8 mouse cellular contexts compared by ENCODE assay signal in the genomic region with DNA sequence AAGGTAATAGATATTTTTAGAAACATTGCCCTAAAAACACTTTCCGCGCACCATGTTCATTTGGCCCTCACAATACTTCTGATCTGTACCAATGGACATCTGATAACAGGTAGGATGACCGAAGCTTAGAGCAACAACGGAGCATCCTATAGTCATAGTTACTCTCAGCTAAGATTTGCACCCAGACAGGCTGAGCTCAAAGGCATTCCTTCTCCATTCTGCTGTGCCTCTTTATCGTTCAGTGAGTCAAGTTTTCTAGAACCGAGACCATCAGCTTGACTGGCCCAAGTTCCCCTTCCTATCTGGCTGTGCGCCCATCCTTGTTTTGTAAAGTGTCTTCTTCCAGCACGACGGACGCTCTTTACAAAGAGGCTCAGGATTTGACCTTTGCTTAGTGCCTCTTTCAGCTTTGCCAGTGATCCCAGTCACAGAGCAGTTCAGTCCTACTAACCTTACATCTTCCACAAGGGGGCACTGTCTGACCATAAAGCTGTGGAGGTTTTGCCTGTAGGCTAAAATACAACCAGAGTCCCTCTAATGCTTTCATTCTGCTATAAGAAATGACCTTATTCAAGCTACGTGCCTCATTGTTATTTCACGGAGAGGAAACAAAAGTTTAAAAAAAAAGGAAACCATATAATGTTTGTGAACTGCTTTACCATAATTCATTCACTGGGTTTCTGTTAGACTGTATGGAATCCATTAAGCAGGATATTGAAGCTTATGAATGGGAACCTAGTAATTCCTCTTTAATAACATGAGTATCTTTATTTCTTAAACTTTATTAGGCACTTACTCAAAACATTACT. TPM values are rescaled to one million over a fixed set of nuclear protein-coding genes. Genes with fewer than 3 reads are reported as not detected.
A peak's percentile ranks its signal among the peaks of the same experiment; 100 is the strongest.
DNase-seq lines count a peak whose midpoint lies in the region; ATAC-seq and TF ChIP-seq lines count a peak whose summit lies in the region.

No protein-coding gene starts in this region.

- CTCF ChIA-PET in Patski (lab: Charles Lee) = interaction anchor here (0.7 to 3.1 kb wide), 22 partner anchors 9 to 1132 kb away, joined by 3 to 23 read pairs (median 4); no protein-coding TSS in a partner anchor

- POLR2A ChIA-PET in Patski (lab: Charles Lee) = interaction anchor here (1.2 kb wide), 1 partner anchor 143 kb away, joined by 5 read pairs; no protein-coding TSS in a partner anchor

- 56% methylated on average over 12 of the region's 12 CpGs for WGBS in limb, embryonic 11.5 days

- no peaks in the 10 kb centered on the region for H3K79me2 ChIP-seq in C2C12 (ENCODE audit: control insufficient read depth, insufficient read depth)

- no peaks in the 10 kb centered on the region for H3K27me3 ChIP-seq in C2C12 (ENCODE audit: control insufficient read depth, insufficient read depth, insufficient read length)
- H3K27me3 ChIP-seq in Patski = no peaks in the 10 kb centered on the region
- no peaks in the 10 kb centered on the region for H3K27me3 ChIP-seq in limb, embryonic 11.5 days (ENCODE audit: control insufficient read depth, insufficient read depth, low read length)

- no peak overlapping the region for H3K4me2 ChIP-seq in limb, embryonic 11.5 days (ENCODE audit: low read depth, severe bottlenecking)

- H3ac ChIP-seq in C2C12 (ENCODE audit: control insufficient read depth, insufficient read length, low read depth) = no peak overlapping the region

- no peaks in the 10 kb centered on the region for H3K79me3 ChIP-seq in C2C12 (ENCODE audit: low read depth)

- no peak overlapping the region for H3K27ac ChIP-seq in limb, embryonic 11.5 days (replicated peaks; ENCODE audit: low read depth, low read length)

- peak; percentile 48 for TF ChIP-seq CTCF in C2C12 (IDR thresholded peaks at IDR 0.05; ENCODE audit: control insufficient read depth, insufficient read depth, insufficient read length)
- TF ChIP-seq CTCF in Patski (IDR thresholded peaks at IDR 0.05) = peak; percentile 96

- peak; percentile 87 for ATAC-seq in Patski
- peak; percentile 86 for ATAC-seq in limb, embryonic 11.5 days (ENCODE audit: insufficient number of reproducible peaks, low FRiP score, low TSS enrichment, low read depth)
- no peak for ATAC-seq in inflammation-experienced regulatory T-cells, adult 6 months

- no peaks in the 10 kb centered on the region for H3K4me1 ChIP-seq in limb, embryonic 11.5 days (ENCODE audit: control insufficient read depth, insufficient read depth, low read length)

- peak; percentile 43 for DNase-seq in Patski (ENCODE audit: low read depth, low spot score)
- peak; percentile 86 to 87 for DNase-seq in cerebellum, postnatal 14 days
- DNase-seq in frontal cortex, postnatal 25 days (ENCODE audit: low spot score in 2 of 2) = peak; percentile 9 to 44
- peak; percentile 70 for DNase-seq in kidney, adult 9 months
- peak; percentile 79 for DNase-seq in limb, embryonic 11.5 days (ENCODE audit: low spot score)
- DNase-seq in neural tube, embryonic 10.5 days (ENCODE audit: extremely low spot score, low spot score) = peak; percentile 63

- H3K9me3 ChIP-seq in limb, embryonic 11.5 days (ENCODE audit: control insufficient read depth, low read length) = no peaks in the 10 kb centered on the region

- in situ Hi-C loops in Patski (cut with MboI; ENCODE audit: low pct_unique_long_range_greater_than_20kb) = loop anchor here (5.0 to 25.0 kb wide), 2 partner anchors 1011 to 1231 kb away; no protein-coding TSS in a partner anchor

- no peak overlapping the region for H3K9ac ChIP-seq in limb, embryonic 11.5 days (ENCODE audit: low read length)

- H3K36me3 ChIP-seq in C2C12 (ENCODE audit: control insufficient read depth, insufficient read depth) = no peaks in the 10 kb centered on the region
- H3K36me3 ChIP-seq in limb, embryonic 11.5 days (ENCODE audit: control insufficient read depth, insufficient read depth, low read length) = no peaks in the 10 kb centered on the region

- no peak overlapping the region for H3K4me3 ChIP-seq in C2C12 (ENCODE audit: insufficient read depth, poor library complexity, severe bottlenecking)
- no peak overlapping the region for H3K4me3 ChIP-seq in limb, embryonic 11.5 days (ENCODE audit: low read depth, low read length)

TF ChIP-seq in C2C12, 6 proteins besides CTCF, POLR2A, EP300 and RAD21:
- no peak for TF ChIP-seq CEBPB (IDR thresholded peaks at IDR 0.05; ENCODE audit: low read depth)
- TF ChIP-seq MYOD1 (IDR thresholded peaks at IDR 0.05; ENCODE audit: control insufficient read depth, insufficient read length, low read depth) = no peak
- no peak for TF ChIP-seq MAX (IDR thresholded peaks at IDR 0.05)
- no peak for TF ChIP-seq MYOG (IDR thresholded peaks at IDR 0.05; ENCODE audit: control insufficient read depth, extremely low read depth, insufficient read length)
- TF ChIP-seq FOSL1 (IDR thresholded peaks at IDR 0.05; ENCODE audit: insufficient read depth, low read length, poor library complexity, severe bottlenecking) = no peak
- no peak for TF ChIP-seq USF1 (IDR thresholded peaks at IDR 0.05; ENCODE audit: low read depth)

RNA-seq across cellular contexts. Expression of a gene that starts 35.2 kb away (rescaled TPM):
- polyA plus RNA-seq in C2C12 (2012; fragmentation: generic; extraction: Trizol) = not detected
- polyA plus RNA-seq in Patski (2021) = 45.3 TPM
- polyA plus RNA-seq in limb, embryonic 11.5 days (2014; fragmentation: Nextera tagmentation; extraction: Ambion mirVana) = 0.77 and 1.1 TPM in 2 replicates
- not detected for polyA plus RNA-seq in inflammation-experienced regulatory T-cells, adult 6 months (2017; shearing (Covaris generic))

Comparison
In these comparisons a context has a peak if more than half of its experiments do, and no peak if none do; other contexts are left out.
1. DNase-seq: peak in every context shown above with its lines; median percentile 86 in cerebellum, postnatal 14 days; 79 in limb, embryonic 11.5 days; 70 in kidney, adult 9 months; 63 in neural tube, embryonic 10.5 days; 43 in Patski; 26 in frontal cortex, postnatal 25 days.
2. RNA of a gene that starts 35.2 kb away (polyA plus RNA-seq): 45.3 TPM in Patski (single experiment); 0.77 to 1.1 TPM in limb, embryonic 11.5 days, not detected in C2C12 (single experiment) and not detected in inflammation-experienced regulatory T-cells, adult 6 months; every median in the first group is over 10 times any median in the second.